Mouse (Mus musculus) forebrain, postnatal 0 days (tissue): Measurements from ENCODE around the gene Lcn12. TPM values are rescaled to one million over a fixed set of nuclear protein-coding genes. Genes with fewer than 3 reads are reported as not detected.
A peak's percentile ranks its signal among the peaks of the same experiment; 100 is the strongest.

ENCODE experiments used
- ATAC-seq: fragments of 200-750 bp; cut with Nextera tagmentation; 2 replicates; pipeline ENCODE4 v1.8.0; 2017; ENCODE audit warnings: mild to moderate bottlenecking, moderate library complexity
- DNase-seq: peaks from one replicate; pipeline ENCODE4 v3.0.0-alpha.2; 2015
- H3K27ac ChIP-seq: fragments of 300-500 bp; sonication (generic); 2 replicates; pipeline ENCODE4 v1.5.1; 2014; ENCODE audit warnings: low read depth, mild to moderate bottlenecking, antibody characterized with exemption, low read length, moderate library complexity, mixed read lengths
- H3K27me3 ChIP-seq: fragments of 300-500 bp; sonication (generic); 2 replicates; pipeline ENCODE4 v1.6.1; 2014; ENCODE audit warnings: mild to moderate bottlenecking, low read length, mixed read lengths; ENCODE audit not compliant: insufficient read depth
- H3K36me3 ChIP-seq: fragments of 300-500 bp; sonication (generic); 2 replicates; pipeline ENCODE4 v1.6.1; 2014; ENCODE audit warnings: mild to moderate bottlenecking, moderate library complexity; ENCODE audit not compliant: insufficient read depth
- H3K4me1 ChIP-seq: fragments of 300-500 bp; sonication (generic); 2 replicates; pipeline ENCODE4 v1.6.1; 2014; ENCODE audit warnings: antibody characterized with exemption; ENCODE audit not compliant: insufficient read depth
- H3K4me2 ChIP-seq: fragments of 300-500 bp; sonication (generic); 2 replicates; pipeline ENCODE4 v1.6.1; 2014; ENCODE audit warnings: low read depth, mild to moderate bottlenecking, moderate library complexity
- H3K4me3 ChIP-seq: fragments of 300-500 bp; sonication (generic); 2 replicates; pipeline ENCODE4 v1.5.1; 2014; ENCODE audit warnings: low read depth, low read length, mixed read lengths
- H3K9ac ChIP-seq: fragments of 300-500 bp; sonication (generic); 2 replicates; pipeline ENCODE4 v1.6.1; 2014; ENCODE audit warnings: mild to moderate bottlenecking
- H3K9me3 ChIP-seq: fragments of 300-500 bp; sonication (generic); 2 replicates; pipeline ENCODE4 v1.6.1; 2016; ENCODE audit warnings: low read length
- CTCF ChIP-seq: sonication (generic); IDR thresholded peaks from 2 replicates; pipeline ENCODE4 v1.5.1; 2016; ENCODE audit warnings: antibody characterized with exemption, control low read depth, low read depth
- WGBS: fragments of 180-500 bp; shearing (Covaris S2); extraction: QIAGEN DNeasy Blood & Tissue Kit; methylation state at CpG from one replicate; pipeline ENCODE4 v1.1.7; 2014; 5-methylcytosine and 5-hydroxymethylcytosine counted together
- polyA plus RNA-seq: library from polyadenylated mRNA; unstranded; fragments of >200 nt; fragmentation: Nextera tagmentation; extraction: Ambion mirVana; gene quantifications from 2 replicates; pipeline ENCODE4 v1.2.1, GENCODE M21; 2015
- total RNA-seq: library from RNA; depleted of rRNA; stranded (reverse); fragments of >200 nt; gene quantifications from 2 replicates; pipeline ENCODE4 v1.2.3, GENCODE M21; 2014

Lcn12 gene
- total and polyA plus RNA-seq, 2 experiments from 2014 or later: not detected

DNA sequence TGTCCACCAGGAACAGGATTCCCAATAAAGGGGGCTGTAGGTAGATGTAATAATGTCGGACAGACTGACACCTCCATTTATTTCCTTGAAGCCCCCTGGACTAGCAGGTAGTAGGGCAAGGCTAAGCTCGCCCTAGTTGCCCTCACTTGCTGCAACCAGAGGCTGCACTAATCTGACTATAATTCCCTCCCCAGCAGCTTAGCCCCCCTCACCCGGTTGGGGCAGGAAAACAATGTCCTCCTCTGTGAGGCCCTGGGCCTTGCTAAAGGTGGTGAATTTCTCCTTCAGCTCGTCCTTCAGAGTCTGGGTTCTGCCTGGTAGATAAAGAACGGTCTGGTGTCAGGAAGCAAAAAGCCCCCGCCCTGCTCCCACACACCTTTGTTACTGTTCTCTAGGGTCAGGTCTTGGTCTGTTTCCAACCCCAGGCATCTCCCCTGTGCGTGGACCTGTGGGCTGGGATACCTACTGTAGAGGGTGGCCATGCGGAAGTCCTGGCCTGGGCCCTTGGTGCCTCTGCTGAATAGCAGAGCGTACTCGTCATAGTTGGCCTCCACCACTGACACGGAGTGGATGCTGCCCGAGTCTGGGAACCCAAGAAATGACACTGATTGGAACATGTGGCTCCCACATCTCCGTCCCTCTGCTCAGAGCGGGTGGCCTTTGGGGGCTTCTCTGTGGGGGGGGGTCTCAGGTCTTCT lies 26.0 kb downstream of the Lcn12 start:
- TF ChIP-seq CTCF: no peak
- ATAC-seq: no peak
- Histone ChIP-seq H3K9me3 (no peaks in the 10 kb centered on the region), H3K27ac (no peak overlapping the region), H3K4me2 (no peak overlapping the region), H3K36me3 (no peaks in the 10 kb centered on the region), H3K4me3 (no peak overlapping the region), H3K9ac (no peak overlapping the region), H3K4me1 (peaks cover 3% of the 10 kb centered on the region; the same call in 1 of the 2 replicates), H3K27me3 (no peaks in the 10 kb centered on the region)
- 71% methylated on average over 14 of the region's 14 CpGs for WGBS
- DNase-seq: no peak

DNA sequence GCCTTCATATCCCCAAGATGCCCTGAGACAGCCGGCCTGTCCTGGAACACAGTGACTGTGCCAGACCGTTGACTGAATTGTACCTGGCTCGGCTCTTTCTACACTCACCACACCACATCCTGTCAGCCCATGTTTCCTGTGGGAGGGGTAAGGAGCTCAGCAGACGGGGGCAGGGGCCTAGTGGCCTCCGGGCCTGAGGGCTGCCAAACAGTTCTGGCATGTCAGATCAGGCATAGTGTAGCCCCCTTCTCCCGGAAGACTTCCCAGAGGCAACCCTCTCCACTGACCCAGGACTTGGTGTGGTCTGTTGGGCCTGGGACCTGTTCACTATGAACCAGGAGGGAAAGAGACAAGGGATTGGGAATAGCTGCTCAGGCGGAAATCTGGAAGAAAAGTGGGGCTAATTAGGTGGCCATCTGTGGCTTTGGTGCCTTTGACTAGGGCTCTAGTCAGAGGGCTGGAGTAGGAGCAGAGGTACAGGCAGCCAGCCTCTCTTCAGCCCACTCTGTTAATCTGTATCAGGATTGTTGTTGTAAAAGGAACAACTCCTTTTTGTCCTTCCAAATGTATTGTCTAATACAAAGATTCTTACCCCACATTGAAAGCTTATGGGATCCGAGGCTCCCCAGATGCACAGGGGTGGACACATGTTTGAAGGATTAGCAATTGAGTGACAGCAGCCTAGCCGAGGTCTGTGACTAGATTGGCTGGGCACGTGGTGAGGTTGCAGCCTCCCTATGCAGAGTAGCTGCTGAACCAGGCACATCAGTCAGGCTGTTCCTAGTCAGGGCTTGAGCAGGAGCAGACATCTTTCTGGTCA lies 27.7 kb downstream of the Lcn12 start:
- H3K4me3 ChIP-seq: no peak overlapping the region
- DNase-seq (no peak), ATAC-seq (no peak)
- WGBS: 31% methylated on average over 10 of the region's 10 CpGs
- H3K4me1 ChIP-seq: peaks cover 5% of the 10 kb centered on the region; the same call in 1 of the 2 replicates
- H3K4me2 ChIP-seq: no peak overlapping the region
- H3K9me3 ChIP-seq: no peaks in the 10 kb centered on the region
- H3K27ac ChIP-seq: no peak overlapping the region
- no peaks in the 10 kb centered on the region for H3K36me3 ChIP-seq
- no peaks in the 10 kb centered on the region for H3K27me3 ChIP-seq
- H3K9ac ChIP-seq: no peak overlapping the region
- TF ChIP-seq CTCF: no peak

DNA sequence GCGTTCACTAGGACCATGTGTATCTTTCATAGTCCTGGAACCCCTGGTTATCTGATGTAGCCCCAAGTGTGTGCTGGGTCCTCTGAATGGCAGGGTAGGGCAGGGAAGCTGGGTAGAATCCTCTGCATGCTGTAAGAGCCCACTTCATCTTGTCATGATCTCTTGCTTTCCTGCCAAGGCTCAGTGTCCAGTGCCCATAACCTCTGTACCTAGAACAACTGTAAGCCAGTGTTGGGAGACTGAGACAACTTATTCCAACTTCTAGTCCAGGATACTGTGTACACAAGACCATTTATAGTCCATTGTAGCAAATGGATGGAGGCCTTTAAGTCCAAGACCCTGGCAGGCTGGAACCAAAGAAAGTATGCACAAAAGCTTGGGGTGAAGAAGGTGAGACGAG lies 28.5 kb downstream of the Lcn12 start:
- no peak overlapping the region for H3K4me3 ChIP-seq
- H3K4me1 ChIP-seq: peaks cover 6% of the 10 kb centered on the region; the same call in 1 of the 2 replicates

DNA sequence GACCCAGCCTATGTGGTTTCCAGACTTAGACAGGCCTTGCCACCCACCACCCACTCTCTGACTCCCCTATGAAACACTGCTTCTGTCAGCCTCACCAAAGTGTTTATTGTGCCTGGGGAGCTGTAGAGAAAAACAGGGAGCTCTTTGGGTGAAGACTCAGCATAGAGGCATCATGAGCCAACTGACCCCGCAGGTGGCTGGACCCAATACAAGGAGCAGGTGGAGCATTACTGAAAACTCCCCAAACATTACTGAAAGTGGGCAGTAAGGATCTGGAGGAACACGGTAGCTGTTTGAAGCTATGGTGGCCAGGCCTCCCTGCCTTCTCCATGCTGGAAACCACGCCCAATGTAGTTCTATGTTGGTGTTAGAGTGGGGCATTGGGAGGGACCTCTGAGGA lies 30.1 kb downstream of the Lcn12 start:
- H3K27ac ChIP-seq: no peak overlapping the region
- no peak overlapping the region for H3K4me2 ChIP-seq
- no peak for ATAC-seq
- peaks cover 7% of the 10 kb centered on the region for H3K36me3 ChIP-seq
- no peak for TF ChIP-seq CTCF
- H3K4me1 ChIP-seq: peaks cover 13% of the 10 kb centered on the region; the same call in 1 of the 2 replicates
- 91% methylated on average over 3 of the region's 3 CpGs for WGBS
- no peak for DNase-seq
- H3K4me3 ChIP-seq: no peak overlapping the region
- H3K9me3 ChIP-seq: no peaks in the 10 kb centered on the region
- no peak overlapping the region for H3K9ac ChIP-seq
- no peaks in the 10 kb centered on the region for H3K27me3 ChIP-seq

More for the DNA sequence above, 28.5 kb downstream of the Lcn12 start:
- no peak for TF ChIP-seq CTCF
- Histone ChIP-seq H3K4me2 (no peak overlapping the region), H3K9ac (no peak overlapping the region), H3K27me3 (no peaks in the 10 kb centered on the region), H3K9me3 (no peaks in the 10 kb centered on the region), H3K36me3 (no peaks in the 10 kb centered on the region), H3K27ac (no peak overlapping the region)
- WGBS: 80% methylated on average over 2 of the region's 2 CpGs
- no peak for ATAC-seq
- no peak for DNase-seq

DNA sequence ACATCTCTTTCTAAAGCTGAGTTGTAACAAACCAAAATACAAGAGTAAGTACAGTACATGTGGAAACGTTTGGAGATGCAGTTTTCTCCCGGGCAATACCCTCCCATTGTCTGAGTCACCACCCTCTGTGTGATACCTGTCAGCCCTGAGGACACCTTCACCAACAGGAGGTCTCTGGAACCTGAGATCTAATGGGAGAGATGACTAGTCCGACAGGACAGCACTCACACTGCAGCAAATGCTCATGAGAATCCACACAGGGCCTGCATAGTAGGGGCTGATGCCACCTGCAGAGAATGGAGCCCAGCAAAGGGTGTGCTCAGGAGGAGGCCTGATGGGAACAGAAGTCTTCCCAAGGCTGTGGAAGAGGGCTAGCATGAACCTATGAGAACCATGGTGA lies 32.3 kb downstream of the Lcn12 start:
- Histone ChIP-seq H3K27me3 (no peaks in the 10 kb centered on the region), H3K4me2 (peak overlapping the region; percentile 90), H3K27ac (peak overlapping the region; percentile 97), H3K4me3 (peak overlapping the region; percentile 74), H3K36me3 (peaks cover 19% of the 10 kb centered on the region), H3K9me3 (no peaks in the 10 kb centered on the region), H3K4me1 (peaks cover 13% of the 10 kb centered on the region; the same call in 1 of the 2 replicates), H3K9ac (peak overlapping the region; percentile 85)
- DNase-seq (no peak), ATAC-seq (peak; percentile 1; the same call in 1 of the 2 replicates)
- TF ChIP-seq CTCF: no peak
- WGBS: 22% methylated on average over 3 of the region's 3 CpGs

DNA sequence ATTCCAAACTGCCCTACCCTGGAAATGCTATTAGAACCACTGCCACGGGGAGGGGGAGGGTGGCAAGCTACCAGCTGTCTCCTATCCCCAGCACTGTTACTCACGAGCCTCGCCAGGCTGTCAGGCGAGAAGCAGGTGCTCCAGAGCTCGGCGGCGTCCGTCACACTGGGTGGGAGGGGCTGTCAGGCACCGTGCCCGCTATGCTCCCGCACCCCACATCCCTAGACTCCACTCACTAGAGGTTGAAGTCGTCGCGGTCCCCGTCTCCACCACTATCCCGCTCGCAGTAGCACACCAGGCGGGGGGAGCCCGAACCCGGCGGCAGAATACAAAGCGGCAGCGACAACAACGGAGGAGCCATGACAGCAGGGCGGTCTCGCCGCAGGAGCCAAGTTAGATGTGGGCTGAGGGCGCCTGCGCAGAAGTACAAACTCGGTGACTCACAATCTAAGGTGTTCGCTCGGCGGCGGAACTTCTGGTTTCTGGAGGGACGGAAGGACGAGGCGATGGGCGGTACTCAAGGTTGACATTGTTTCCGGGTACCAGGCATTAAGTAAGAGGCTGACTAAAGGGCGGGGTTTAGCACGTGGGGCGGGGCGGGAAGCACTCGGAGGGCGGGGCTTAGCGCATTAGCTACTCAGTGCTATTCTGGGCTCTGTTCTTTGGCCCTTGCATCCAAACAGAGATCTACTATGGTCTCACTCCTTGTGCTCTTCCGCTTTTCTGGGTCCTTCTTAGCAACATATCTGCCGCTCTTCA lies 33.0 kb downstream of the Lcn12 start, which contains the start of gene Paxx:
Gene Paxx, minus strand, starts transcription at position 544 of the 759 bp plus-strand sequence.
- peak within 1 kb of the TSS; percentile 85 for H3K9ac ChIP-seq
- H3K4me1 ChIP-seq: peaks cover 13% of the 10 kb centered on the region; the same call in 1 of the 2 replicates
- under 1% methylated on average over 48 of the region's 48 CpGs for WGBS
- peak; percentile 96 for DNase-seq
- TF ChIP-seq CTCF: 0 out of 2 replicates have a peak, but pooled peaks have one; percentile 6
- peak within 1 kb of the TSS; percentile 97 for H3K27ac ChIP-seq
- H3K36me3 ChIP-seq: peaks cover 19% of the 10 kb centered on the region
- no peaks in the 10 kb centered on the region for H3K27me3 ChIP-seq
- H3K4me2 ChIP-seq: peak within 1 kb of the TSS; percentile 90
- no peaks in the 10 kb centered on the region for H3K9me3 ChIP-seq
- peak; percentile 91 for ATAC-seq
- peak within 1 kb of the TSS; percentile 74 for H3K4me3 ChIP-seq
